Mouse (Mus musculus): ENCODE measurements around the gene Muc5b.

- TF ChIP-seq CTCF (IDR thresholded peaks at IDR 0.05; ENCODE audit: low read depth), result no peak
- TF ChIP-seq EP300 (IDR thresholded peaks at IDR 0.05; ENCODE audit: low read depth), result no peak
These were observed 63.0 kb downstream of the Muc5b start for GRCm38 (mm10) chr7:141901825-141902224.

Measured in liver, embryonic 14.5 days (tissue).